Mouse (Mus musculus): ENCODE results near the gene Tmem245. TPM values are rescaled to one million over a fixed set of nuclear protein-coding genes. Genes with fewer than 3 reads are reported as not detected.
A peak's percentile ranks its signal among the peaks of the same experiment; 100 is the strongest.
"Not testable (repeated sequence)": the region's sequence is repeated elsewhere in the genome, so short reads cannot be mapped to it uniquely, and the experiment has no call there.

Gene Tmem245
- polyA plus RNA-seq, 1 experiment from 2014 or later = 12.8 TPM

DNA sequence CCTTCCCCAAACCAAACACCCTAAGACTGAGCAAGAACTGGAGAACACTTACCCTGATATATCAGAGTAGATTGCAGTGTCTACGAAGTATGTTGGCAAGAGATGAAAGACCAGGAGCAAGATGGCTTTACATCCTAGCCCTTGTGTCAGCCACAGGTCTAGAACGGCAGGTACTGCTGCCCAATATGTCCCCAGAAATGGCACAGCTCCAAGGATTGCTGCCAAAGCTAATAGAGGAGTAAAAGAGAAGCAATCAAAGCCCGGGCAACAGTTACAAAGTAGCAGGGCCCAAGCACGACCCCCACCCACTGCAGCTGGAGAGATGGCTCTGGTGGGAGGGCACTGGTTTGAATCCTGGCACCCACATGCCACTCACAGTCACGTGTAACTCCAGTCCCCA is 58.8 kb downstream of the Tmem245 start:
- Histone ChIP-seq H3K4me2 (no peak overlapping the region), H3K27ac (no peak overlapping the region), H3K9me3 (no peaks in the 10 kb centered on the region), H3K9ac (no peak overlapping the region), H3K27me3 (no peaks in the 10 kb centered on the region), H3K36me3 (replicated peaks) (peaks cover 46% of the 10 kb centered on the region), H3K4me3 (replicated peaks) (no peak overlapping the region), H3K4me1 (no peaks in the 10 kb centered on the region)
- no peak for ATAC-seq (ENCODE audit: low FRiP score)
- WGBS = 91% methylated on average over 5 of the region's 5 CpGs

DNA sequence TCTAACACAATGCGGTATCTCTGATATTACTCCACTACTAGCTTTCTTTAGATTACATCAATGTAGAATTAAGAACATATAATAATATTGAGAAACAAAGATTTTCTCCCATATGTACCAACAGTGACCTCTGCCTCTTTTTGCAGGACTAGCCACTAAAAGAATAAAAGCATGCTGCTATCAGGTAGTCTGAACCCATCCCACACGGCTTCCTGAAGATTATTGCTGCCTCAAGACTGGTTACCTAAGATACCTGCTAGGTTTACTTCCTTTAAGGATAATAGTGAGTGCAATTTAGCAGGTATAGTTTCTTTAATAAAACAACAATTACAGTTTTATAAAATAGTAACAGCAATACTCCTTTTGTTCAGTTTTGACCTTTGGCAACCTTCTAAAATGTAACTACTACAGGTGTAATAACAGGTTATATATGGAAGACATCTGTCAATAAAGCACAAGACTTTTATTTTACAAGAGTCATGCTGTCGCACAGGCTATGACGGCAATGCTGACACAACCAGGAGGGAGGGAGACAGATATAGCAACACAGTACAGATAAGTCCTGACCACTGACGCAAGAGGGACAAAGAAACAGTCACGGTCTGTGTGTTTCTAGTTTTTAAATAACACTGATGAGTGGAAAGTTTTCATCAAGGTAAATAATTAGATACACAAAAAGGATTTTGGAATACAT is 60.8 kb downstream of the Tmem245 start:
- Histone ChIP-seq H3K36me3 (replicated peaks) (peaks cover 53% of the 10 kb centered on the region), H3K27ac (no peak overlapping the region), H3K4me2 (no peak overlapping the region), H3K4me1 (no peaks in the 10 kb centered on the region), H3K9me3 (no peaks in the 10 kb centered on the region), H3K9ac (no peak overlapping the region), H3K4me3 (replicated peaks) (no peak overlapping the region), H3K27me3 (no peaks in the 10 kb centered on the region)
- ATAC-seq (ENCODE audit: low FRiP score) = no peak
- WGBS = 93% methylated on average over 6 of the region's 6 CpGs

DNA sequence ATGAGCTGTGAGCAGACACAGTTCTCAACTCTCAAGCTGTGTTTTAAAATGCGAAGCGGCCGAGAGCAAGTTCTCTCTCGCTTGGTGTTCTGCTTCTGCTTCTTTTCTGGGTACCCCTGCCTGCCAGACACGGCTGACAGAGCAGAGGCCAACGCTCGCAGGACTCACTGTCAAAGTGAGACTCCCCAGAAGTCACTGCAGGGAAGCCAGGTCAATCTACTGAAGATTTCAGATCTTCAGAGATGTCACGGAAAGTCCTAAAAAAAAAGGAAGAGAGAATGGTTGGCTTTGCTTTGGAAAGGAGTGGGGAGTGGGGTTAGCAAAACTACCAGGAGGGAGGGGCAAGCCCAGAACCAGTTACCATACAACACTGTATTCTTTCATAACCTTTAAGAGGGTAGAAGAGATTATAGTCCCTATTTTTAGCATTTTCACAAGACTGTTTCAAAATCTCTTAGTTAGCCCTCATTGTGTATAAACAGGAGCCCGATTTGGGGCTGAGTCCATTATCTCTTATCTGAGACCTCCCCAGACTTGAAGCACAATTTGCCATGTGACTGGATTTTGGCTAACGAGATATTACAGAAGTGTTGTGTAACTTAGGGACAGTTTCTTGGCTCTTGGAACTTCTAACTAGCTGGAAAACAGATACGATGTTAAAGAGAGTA is 67.1 kb downstream of the Tmem245 start:
- H3K4me1 ChIP-seq = no peaks in the 10 kb centered on the region
- H3K27ac ChIP-seq = no peak overlapping the region
- H3K4me3 ChIP-seq (replicated peaks) = no peak overlapping the region
- WGBS = 88% methylated on average over 11 of the region's 11 CpGs
- no peaks in the 10 kb centered on the region for H3K27me3 ChIP-seq
- ATAC-seq (ENCODE audit: low FRiP score) = no peak
- peaks cover 43% of the 10 kb centered on the region for H3K36me3 ChIP-seq (replicated peaks)
- H3K9me3 ChIP-seq = no peaks in the 10 kb centered on the region
- H3K9ac ChIP-seq = no peak overlapping the region
- no peak overlapping the region for H3K4me2 ChIP-seq

DNA sequence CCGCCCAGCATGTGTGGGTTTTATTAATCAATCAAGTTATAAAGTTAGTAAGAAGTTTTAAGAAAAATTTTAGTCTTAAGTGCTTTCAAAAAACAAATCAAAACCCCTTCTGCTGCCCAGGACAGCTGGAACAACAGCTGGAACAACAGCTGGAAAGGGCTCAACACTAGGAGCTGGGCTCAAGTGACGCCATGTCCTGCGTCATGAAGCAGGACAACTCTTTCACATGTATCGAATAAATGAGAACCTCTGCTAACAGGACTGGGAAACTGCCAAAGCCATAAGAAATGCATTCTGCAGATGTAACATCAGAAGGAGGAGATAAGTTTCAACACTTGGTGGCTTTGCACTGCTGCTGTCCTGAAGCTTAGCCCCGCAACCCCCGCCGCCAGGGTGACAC is 68.3 kb downstream of the Tmem245 start:
- no peak for ATAC-seq (ENCODE audit: low FRiP score)

DNA sequence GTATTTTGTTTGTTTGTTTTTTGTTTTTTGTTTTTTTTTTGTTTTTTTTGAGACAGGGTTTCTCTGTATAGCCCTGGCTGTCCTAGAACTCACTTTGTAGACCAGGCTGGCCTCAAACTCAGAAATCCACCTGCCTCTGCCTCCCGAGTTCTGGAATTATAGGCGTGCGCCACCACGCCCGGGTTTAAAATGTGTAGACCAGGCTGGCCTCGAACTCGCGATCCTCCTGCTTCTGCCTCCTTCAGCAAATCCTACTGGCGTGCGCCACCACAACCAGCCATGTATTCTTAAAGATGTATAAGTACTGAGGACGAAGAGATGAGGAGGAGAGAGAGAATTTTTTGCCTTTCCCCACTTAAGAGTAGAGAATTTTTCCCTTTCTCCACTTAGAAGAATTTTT is 76.7 kb downstream of the Tmem245 start:
- not testable (repeated sequence) for H3K9me3 ChIP-seq; H3K4me1 ChIP-seq; ATAC-seq (ENCODE audit: low FRiP score); H3K9ac ChIP-seq; H3K4me2 ChIP-seq; H3K4me3 ChIP-seq (replicated peaks); H3K27ac ChIP-seq; H3K27me3 ChIP-seq
- H3K36me3 ChIP-seq (replicated peaks) = peaks cover 17% of the 10 kb centered on the region
- 96% methylated on average over 11 of the region's 11 CpGs for WGBS

More for the DNA sequence above, 68.3 kb downstream of the Tmem245 start:
- no peak overlapping the region for H3K27ac ChIP-seq
- H3K4me3 ChIP-seq (replicated peaks) = no peak overlapping the region
- WGBS = 96% methylated on average over 7 of the region's 7 CpGs
- no peak overlapping the region for H3K4me2 ChIP-seq
- H3K9ac ChIP-seq = no peak overlapping the region
- H3K27me3 ChIP-seq = no peaks in the 10 kb centered on the region
- no peaks in the 10 kb centered on the region for H3K4me1 ChIP-seq
- H3K36me3 ChIP-seq (replicated peaks) = peaks cover 42% of the 10 kb centered on the region
- 0 out of 2 replicates have a peak, but pooled peaks cover 3% of the 10 kb centered on the region for H3K9me3 ChIP-seq

DNA sequence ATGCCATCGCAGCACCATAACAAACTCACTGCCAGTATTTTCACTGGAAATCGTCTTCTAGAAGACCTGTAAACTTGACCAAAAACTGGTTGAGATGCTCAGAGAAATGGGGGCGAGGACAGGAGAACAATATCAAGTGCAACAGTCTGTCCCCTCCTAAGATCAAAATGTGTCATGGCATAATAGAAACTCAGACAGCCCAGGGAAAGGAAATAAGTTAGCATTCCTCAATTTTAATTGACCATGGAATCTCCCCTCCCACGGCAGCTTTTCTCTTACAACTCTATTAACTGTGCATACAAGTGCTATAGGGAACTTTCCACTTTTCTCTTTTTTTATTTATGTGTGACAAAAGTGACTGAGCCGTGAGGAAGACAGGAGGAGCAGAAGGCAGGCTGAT is 79.5 kb downstream of the Tmem245 start:
- no peaks in the 10 kb centered on the region for H3K9me3 ChIP-seq
- no peak for ATAC-seq (ENCODE audit: low FRiP score)
- H3K4me1 ChIP-seq = peaks cover 15% of the 10 kb centered on the region
- no peaks in the 10 kb centered on the region for H3K27me3 ChIP-seq
- WGBS = 84% methylated on average over 5 of the region's 5 CpGs
- H3K9ac ChIP-seq = no peak overlapping the region
- H3K36me3 ChIP-seq (replicated peaks) = peaks cover 6% of the 10 kb centered on the region; the same call in 1 of the 2 replicates
- no peak overlapping the region for H3K27ac ChIP-seq
- H3K4me3 ChIP-seq (replicated peaks) = no peak overlapping the region
- no peak overlapping the region for H3K4me2 ChIP-seq

DNA sequence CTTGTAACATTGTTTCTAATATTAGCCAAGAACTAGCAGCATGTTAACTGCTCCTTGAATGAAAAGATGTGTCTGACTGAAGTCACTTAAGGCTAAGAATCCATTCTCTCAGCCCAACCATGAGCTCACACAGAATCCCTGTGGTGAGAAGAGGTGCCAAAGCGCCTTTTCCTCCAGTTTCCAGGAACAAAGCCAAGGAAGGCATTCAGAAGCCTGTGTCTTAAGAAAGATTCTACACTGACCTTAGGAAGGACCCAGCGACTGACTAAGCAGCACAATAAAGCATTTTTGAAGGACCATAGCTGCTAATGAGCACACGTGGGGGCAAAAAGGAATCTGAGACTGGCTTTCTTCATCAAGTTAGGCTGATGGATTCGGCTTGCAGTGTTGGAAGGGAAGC is 81.3 kb downstream of the Tmem245 start:
- Histone ChIP-seq H3K27me3 (no peaks in the 10 kb centered on the region), H3K9me3 (no peaks in the 10 kb centered on the region), H3K4me2 (no peak overlapping the region), H3K27ac (peak overlapping the region; percentile 36; the same call in 1 of the 2 replicates), H3K36me3 (replicated peaks) (no peaks in the 10 kb centered on the region), H3K9ac (no peak overlapping the region), H3K4me1 (peaks cover 20% of the 10 kb centered on the region), H3K4me3 (replicated peaks) (no peak overlapping the region)
- 27% methylated on average over 4 of the region's 4 CpGs for WGBS
- ATAC-seq (ENCODE audit: low FRiP score) = no peak

DNA sequence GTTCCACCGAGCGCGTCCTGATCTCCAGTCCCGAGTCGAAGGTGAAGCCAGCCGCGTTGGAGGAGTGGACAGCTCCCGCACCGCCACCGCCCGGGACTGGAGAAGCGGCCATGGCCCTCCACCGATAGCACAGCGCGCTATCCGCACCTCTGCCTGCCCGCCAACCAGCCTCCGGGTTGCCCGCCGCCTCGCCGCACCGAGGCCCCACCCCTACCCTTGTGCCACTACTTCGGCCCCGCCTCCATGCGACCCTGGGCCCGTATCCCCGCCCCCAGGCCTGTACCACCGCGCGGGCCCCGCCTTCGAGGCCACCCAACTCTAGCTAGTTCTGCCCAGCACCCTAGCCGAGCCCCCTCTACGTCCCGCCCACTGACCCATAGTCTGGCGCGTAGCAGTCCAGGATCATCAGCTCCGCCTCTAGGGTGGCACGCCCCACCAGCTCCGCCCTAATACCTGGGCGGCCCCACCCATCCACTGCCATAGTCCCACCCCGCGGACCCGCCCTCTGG is 82.2 kb downstream of the Tmem245 start, which contains the start of gene Ctnnal1:
TSS of gene Ctnnal1 (minus strand) at position 186 of the 509 bp plus-strand sequence.
- under 1% methylated on average over 45 of the region's 45 CpGs for WGBS
- H3K4me1 ChIP-seq = peaks cover 20% of the 10 kb centered on the region
- peak within 1 kb of the TSS; percentile 87 for H3K9ac ChIP-seq
- no peaks in the 10 kb centered on the region for H3K27me3 ChIP-seq
- peak within 1 kb of the TSS; percentile 76 for H3K4me2 ChIP-seq
- peak within 1 kb of the TSS; percentile 90 for H3K4me3 ChIP-seq (replicated peaks)
- ATAC-seq (ENCODE audit: low FRiP score) = peak; percentile 96
- H3K36me3 ChIP-seq (replicated peaks) = no peaks in the 10 kb centered on the region
- no peaks in the 10 kb centered on the region for H3K9me3 ChIP-seq
- H3K27ac ChIP-seq = peak within 1 kb of the TSS; percentile 81

DNA sequence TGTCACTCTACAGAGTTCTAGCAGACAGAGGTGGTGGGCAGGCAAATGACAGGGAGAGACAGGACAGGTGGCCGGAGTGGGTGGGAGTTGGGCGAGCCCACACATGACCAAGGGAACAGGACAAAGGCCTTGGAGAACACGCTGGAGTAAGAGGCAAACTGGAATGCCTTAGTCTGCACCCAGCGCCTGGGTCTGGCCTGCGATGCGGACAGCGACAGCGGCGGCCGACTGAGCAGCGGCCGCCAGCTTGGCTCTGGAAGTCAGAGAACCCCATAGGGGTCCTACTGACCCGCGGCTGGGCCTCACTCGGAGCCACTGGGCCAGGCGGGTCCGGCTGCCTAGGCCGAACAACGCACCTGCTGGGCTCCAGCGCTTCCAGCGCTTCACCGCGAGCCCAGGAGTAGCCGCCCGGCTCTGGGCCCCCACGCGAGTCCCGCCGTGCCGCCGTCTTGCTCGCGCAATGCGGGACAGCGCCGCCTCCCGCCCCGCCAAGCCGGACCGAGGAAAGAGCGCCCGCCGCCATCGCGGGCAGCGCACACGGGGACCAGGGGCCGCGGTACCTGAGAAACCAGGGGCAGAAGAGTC is 82.7 kb downstream of the Tmem245 start:
- peak overlapping the region; percentile 81; the same call in 1 of the 2 replicates for H3K27ac ChIP-seq
- peaks cover 20% of the 10 kb centered on the region for H3K4me1 ChIP-seq
- 0% methylated on average over 43 of the region's 49 CpGs for WGBS
- H3K9ac ChIP-seq = peak overlapping the region; percentile 87
- no peaks in the 10 kb centered on the region for H3K9me3 ChIP-seq
- peak overlapping the region; percentile 90 for H3K4me3 ChIP-seq (replicated peaks)
- peak; percentile 77 for ATAC-seq (ENCODE audit: low FRiP score)
- no peaks in the 10 kb centered on the region for H3K27me3 ChIP-seq
- no peaks in the 10 kb centered on the region for H3K36me3 ChIP-seq (replicated peaks)
- H3K4me2 ChIP-seq = peak overlapping the region; percentile 76

DNA sequence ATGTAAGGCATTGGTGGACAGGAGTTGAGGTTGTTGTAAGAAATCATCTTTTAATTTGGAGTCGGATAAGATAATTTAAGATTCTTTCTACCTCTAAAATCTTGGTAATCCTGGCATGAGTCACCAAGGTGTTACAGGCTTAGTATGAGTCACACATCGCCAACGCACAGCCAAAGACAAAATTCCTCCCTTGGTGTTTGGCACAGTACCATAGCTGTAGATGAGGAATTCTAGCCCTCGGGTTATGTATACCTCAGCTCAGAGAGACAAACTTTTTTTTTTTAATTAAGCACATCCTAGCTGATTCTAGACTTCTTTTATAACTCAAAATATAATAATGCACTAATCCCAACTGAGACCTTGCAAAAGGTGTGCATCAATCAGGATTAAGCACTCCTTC is 83.2 kb downstream of the Tmem245 start:
- peaks cover 20% of the 10 kb centered on the region for H3K4me1 ChIP-seq
- peak overlapping the region; percentile 87 for H3K9ac ChIP-seq
- H3K27ac ChIP-seq = no peak overlapping the region
- no peak for ATAC-seq (ENCODE audit: low FRiP score)
- H3K4me3 ChIP-seq (replicated peaks) = peak overlapping the region; percentile 90
- 46% methylated on average over 4 of the region's 4 CpGs for WGBS
- H3K27me3 ChIP-seq = no peaks in the 10 kb centered on the region
- no peaks in the 10 kb centered on the region for H3K36me3 ChIP-seq (replicated peaks)
- no peaks in the 10 kb centered on the region for H3K9me3 ChIP-seq
- H3K4me2 ChIP-seq = peak overlapping the region; percentile 76

DNA sequence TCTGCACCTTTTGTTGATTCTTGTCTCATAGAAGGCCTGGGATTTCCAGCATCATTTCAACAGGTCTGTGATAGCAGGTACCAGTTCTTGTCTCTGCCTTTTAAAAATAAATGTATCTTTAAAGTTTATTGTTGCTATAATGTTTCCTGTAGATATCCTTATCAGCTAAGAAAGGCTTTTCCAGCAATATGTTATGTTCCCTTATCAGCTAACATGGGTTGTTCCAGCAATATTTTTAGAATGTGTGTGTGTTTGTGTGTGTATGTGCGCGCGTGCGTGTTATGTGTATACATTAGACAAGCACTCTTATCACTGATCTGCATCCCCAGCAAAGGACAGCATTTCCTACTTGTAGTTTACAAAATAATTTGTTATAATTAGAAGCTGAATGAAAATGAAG is 85.7 kb downstream of the Tmem245 start:
- Histone ChIP-seq H3K4me1 (peaks cover 20% of the 10 kb centered on the region), H3K9ac (no peak overlapping the region), H3K36me3 (replicated peaks) (no peaks in the 10 kb centered on the region), H3K4me3 (replicated peaks) (no peak overlapping the region), H3K9me3 (no peaks in the 10 kb centered on the region), H3K27ac (no peak overlapping the region), H3K4me2 (no peak overlapping the region), H3K27me3 (no peaks in the 10 kb centered on the region)
- ATAC-seq (ENCODE audit: low FRiP score) = no peak
- WGBS = 98% methylated on average over 4 of the region's 4 CpGs

DNA sequence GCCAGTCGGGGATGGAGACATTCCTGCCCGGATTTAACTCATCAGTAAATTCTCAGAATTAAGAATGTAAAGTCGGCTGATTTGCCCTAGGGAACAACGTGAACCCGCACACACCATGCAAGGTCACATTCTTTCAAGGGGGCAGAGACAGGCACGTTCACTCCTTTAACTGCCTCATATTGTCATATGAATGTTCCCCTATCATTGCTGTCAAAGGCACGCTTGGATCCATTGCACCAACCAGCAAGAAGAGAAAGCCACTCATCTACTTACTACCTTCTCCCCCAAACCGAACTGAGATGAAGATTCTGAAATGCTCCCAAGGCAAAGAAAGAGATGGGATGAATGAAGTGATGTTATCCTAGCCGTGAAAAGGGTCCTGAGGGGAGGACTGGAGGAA is 88.5 kb downstream of the Tmem245 start:
- Histone ChIP-seq H3K9me3 (no peaks in the 10 kb centered on the region), H3K27me3 (no peaks in the 10 kb centered on the region), H3K36me3 (replicated peaks) (no peaks in the 10 kb centered on the region), H3K4me3 (replicated peaks) (no peak overlapping the region), H3K9ac (no peak overlapping the region), H3K27ac (no peak overlapping the region), H3K4me2 (no peak overlapping the region), H3K4me1 (peaks cover 14% of the 10 kb centered on the region)
- ATAC-seq (ENCODE audit: low FRiP score) = no peak
- WGBS = 76% methylated on average over 9 of the region's 9 CpGs

All from forebrain, embryonic 12.5 days (tissue).